Mouse (Mus musculus) cortical plate, adult 2 months (tissue): ENCODE data around the gene Cd59b. TPM values are rescaled to one million over a fixed set of nuclear protein-coding genes. Genes with fewer than 3 reads are reported as not detected.
"Not testable (repeated sequence)": the region's sequence is repeated elsewhere in the genome, so short reads cannot be mapped to it uniquely, and the experiment has no call there.

Experiments
- H3K27ac ChIP-seq: fragments of 200-500 bp; 2 replicates; pipeline ENCODE4 v1.5.1; 2012; ENCODE audit warnings: low read length, control low read depth, inconsistent platforms; ENCODE audit not compliant: insufficient read depth
- H3K4me1 ChIP-seq: fragments of 200-500 bp; 2 replicates; pipeline ENCODE4 v1.6.1; 2011; ENCODE audit warnings: low read length; ENCODE audit not compliant: control insufficient read depth, insufficient read depth
- H3K4me3 ChIP-seq: fragments of 200-500 bp; 2 replicates; pipeline ENCODE4 v1.5.1; 2011; ENCODE audit warnings: mild to moderate bottlenecking, low read length, control low read depth; ENCODE audit not compliant: insufficient read depth
- CTCF ChIP-seq: fragments of 200-500 bp; IDR thresholded peaks from 2 replicates; pipeline ENCODE4 v1.5.1; 2011; ENCODE audit warnings: mild to moderate bottlenecking, control low read depth, low read length; ENCODE audit not compliant: insufficient read depth; ENCODE audit errors: extremely low read depth
- POLR2A ChIP-seq: fragments of 200-500 bp; IDR thresholded peaks from 2 replicates; pipeline ENCODE4 v1.6.1; 2011; ENCODE audit warnings: mild to moderate bottlenecking, low read length, control low read depth; ENCODE audit not compliant: insufficient read depth; ENCODE audit errors: extremely low read depth
- polyA plus RNA-seq: library from polyadenylated mRNA; depleted of rRNA; stranded (reverse); fragments of >200 nt; gene quantifications from 2 replicates; pipeline ENCODE4 v1.2.3, GENCODE M21; 2012

The Cd59b gene
- polyA plus RNA-seq, 1 experiment = 7.6 TPM

- TF ChIP-seq POLR2A (no peak), CTCF (no peak)
- Histone ChIP-seq H3K4me1 (no peaks in the 10 kb centered on the region), H3K4me3 (no peak overlapping the region), H3K27ac (no peak overlapping the region)
Observed at GRCm38 (mm10) chr2:104060996-104061395, 8.7 kb upstream of the Cd59b start.

- Histone ChIP-seq H3K4me1 (no peaks in the 10 kb centered on the region), H3K4me3 (no peak overlapping the region), H3K27ac (no peak overlapping the region; the same call in 1 of the 2 replicates)
- no peak for TF ChIP-seq POLR2A
- TF ChIP-seq CTCF = no peak
Observed at GRCm38 (mm10) chr2:104062665-104063064, 7.0 kb upstream of the Cd59b start.

DNA sequence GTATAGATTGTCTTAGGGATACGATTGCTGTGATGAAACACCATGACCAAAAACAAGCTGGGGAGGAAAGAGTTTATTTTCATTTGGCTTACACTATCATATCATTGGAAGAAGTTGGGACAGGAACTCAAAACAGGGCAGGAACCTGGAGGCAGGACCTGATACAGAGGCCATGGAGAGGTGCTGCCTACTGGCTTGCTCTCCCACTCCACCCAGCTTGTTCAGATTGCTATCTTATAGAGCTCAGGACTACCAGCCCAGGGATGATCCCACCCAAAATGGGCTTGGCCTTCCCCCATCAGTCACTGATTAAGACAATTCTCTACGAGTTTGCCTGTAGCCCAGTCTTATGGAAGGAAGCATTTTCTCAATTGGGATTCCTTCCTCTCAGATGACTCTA, 5.5 kb upstream of the Cd59b start:
- Histone ChIP-seq H3K4me1 (no peaks in the 10 kb centered on the region), H3K4me3 (no peak overlapping the region), H3K27ac (no peak overlapping the region)
- no peak for TF ChIP-seq POLR2A
- no peak for TF ChIP-seq CTCF

- H3K4me3 ChIP-seq, H3K4me1 ChIP-seq, H3K27ac ChIP-seq: not testable (repeated sequence)
Observed at GRCm38 (mm10) chr2:104065526-104065925, 4.1 kb upstream of the Cd59b start, which contains the start of gene Gm10912. Gene Gm10912 (plus strand): TSS chr2:104065826.

GRCm38 (mm10) chr2:104068450-104068849, 1.2 kb upstream of the Cd59b start, which contains the start of gene Gm10799:
Gene Gm10799 (minus strand): TSS chr2:104068550.
- not testable (repeated sequence) for H3K27ac ChIP-seq, H3K4me3 ChIP-seq, H3K4me1 ChIP-seq

- not testable (repeated sequence) for H3K27ac ChIP-seq, H3K4me3 ChIP-seq
Observed at GRCm38 (mm10) chr2:104078285-104078684, 8.6 kb downstream of the Cd59b start.

DNA sequence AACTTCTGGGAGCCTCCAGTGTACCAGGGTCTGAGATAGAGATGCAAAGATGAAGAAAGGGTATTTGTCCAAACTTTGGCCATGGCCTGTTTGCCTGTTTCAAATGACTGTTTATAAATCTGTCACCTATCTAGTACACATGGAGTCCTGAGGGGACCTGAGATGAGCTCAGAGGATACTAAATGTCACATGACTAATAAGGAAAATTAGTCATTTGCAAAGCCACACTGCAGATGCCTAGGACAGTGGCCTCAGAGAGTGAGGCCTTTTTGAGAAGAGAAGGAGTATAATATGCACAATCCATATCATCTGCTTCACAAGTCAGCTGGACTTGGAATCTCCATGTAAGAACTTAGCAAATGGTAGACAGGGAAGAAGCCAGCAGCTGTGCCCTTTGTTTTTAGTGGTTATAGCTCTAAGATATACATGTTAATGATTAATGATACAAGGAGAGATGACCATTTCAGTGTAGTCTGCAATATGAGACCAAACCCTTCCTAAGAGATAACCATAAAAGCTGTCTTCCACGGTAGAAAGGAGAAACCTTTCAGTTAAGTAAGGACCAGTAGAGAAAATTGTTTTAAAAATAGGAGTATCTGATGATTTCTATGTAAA, 11.9 kb downstream of the Cd59b start:
- not testable (repeated sequence) for H3K4me3 ChIP-seq, H3K27ac ChIP-seq, H3K4me1 ChIP-seq

More at GRCm38 (mm10) chr2:104078285-104078684, 8.6 kb downstream of the Cd59b start:
- not testable (repeated sequence) for H3K4me1 ChIP-seq

DNA sequence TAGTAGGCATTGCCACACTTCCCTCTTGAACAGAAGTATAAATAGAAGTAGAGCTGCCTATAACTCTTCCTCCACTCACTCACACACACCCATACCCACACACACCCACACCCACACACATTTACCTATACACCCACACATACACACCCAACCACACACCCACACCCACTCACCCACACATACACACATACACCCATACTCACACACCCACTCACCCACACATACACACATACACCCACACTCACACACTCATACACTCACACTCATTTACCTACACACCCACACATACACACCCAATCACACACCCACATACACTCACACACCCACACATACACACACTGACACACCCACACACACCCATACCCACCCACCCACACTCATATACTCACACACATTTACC, 12.8 kb downstream of the Cd59b start:
- no peak for TF ChIP-seq POLR2A
- TF ChIP-seq CTCF = no peak
- no peak overlapping the region for H3K27ac ChIP-seq
- no peaks in the 10 kb centered on the region; the same call in 1 of the 2 replicates for H3K4me1 ChIP-seq
- H3K4me3 ChIP-seq = no peak overlapping the region

- H3K27ac ChIP-seq, H3K4me3 ChIP-seq, H3K4me1 ChIP-seq: not testable (repeated sequence)
Observed at GRCm38 (mm10) chr2:104084027-104084426, 14.4 kb downstream of the Cd59b start.

- not testable (repeated sequence) for H3K4me3 ChIP-seq, H3K4me1 ChIP-seq, H3K27ac ChIP-seq
Observed at GRCm38 (mm10) chr2:104087562-104087961, 17.9 kb downstream of the Cd59b start.

- TF ChIP-seq CTCF (no peak), POLR2A (no peak)
- no peak overlapping the region for H3K4me3 ChIP-seq
- no peak overlapping the region for H3K27ac ChIP-seq
- H3K4me1 ChIP-seq = no peaks in the 10 kb centered on the region
Observed at GRCm38 (mm10) chr2:104093305-104093704, 23.7 kb downstream of the Cd59b start.
